Mouse (Mus musculus): ENCODE data around the gene Zfp740.

DNA sequence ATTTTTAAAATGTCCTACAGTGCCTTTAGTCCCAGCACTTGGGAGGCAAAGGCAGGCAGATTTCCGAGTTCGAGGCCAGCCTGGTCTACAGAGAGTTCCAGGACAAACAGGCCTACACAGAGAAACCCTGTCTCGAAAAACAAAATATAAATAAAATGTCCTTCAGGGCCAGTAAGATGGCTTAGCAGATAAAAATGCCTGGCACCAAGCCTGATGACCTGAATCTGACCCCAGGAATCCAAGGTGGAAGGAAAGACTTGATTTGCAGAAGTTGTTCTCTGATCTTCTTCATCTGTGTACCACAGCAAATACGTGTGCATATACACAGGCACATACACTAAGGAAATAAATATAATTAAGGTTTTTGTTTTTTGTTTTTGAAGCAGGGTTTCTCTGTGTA, 7.7 kb upstream of the Zfp740 start:
- TF ChIP-seq GATA1 (IDR thresholded peaks at IDR 0.05; ENCODE audit: low read length): no peak
- TF ChIP-seq TAL1 (IDR thresholded peaks at IDR 0.05; ENCODE audit: low read length): no peak
